Mouse (Mus musculus) forebrain, embryonic 11.5 days (tissue): ENCODE data around the gene Ap1g2. TPM values are rescaled to one million over a fixed set of nuclear protein-coding genes. Genes with fewer than 3 reads are reported as not detected.

ENCODE experiments used
- ATAC-seq: fragments of 200-750 bp; cut with Nextera tagmentation; replicated peaks from 2 replicates; pipeline ENCODE4 v1.8.0; 2017; ENCODE audit warnings: moderate TSS enrichment; ENCODE audit not compliant: low FRiP score
- DNase-seq: peaks from one replicate; pipeline ENCODE4 v3.0.0-alpha.2; 2017; ENCODE audit warnings: low spot score
- H3K27ac ChIP-seq: fragments of 300-500 bp; sonication (generic); 2 replicates; pipeline ENCODE4 v1.5.1; 2014; ENCODE audit warnings: low read depth, low read length
- H3K27me3 ChIP-seq: fragments of 300-500 bp; sonication (generic); 2 replicates; pipeline ENCODE4 v1.6.1; 2014; ENCODE audit warnings: mild to moderate bottlenecking, low read length, mixed read lengths; ENCODE audit not compliant: control insufficient read depth, insufficient read depth
- H3K36me3 ChIP-seq: fragments of 300-500 bp; sonication (generic); 2 replicates; pipeline ENCODE4 v1.6.1; 2014; ENCODE audit warnings: mild to moderate bottlenecking, low read length, moderate library complexity, mixed read lengths; ENCODE audit not compliant: control insufficient read depth, insufficient read depth
- H3K4me1 ChIP-seq: fragments of 300-500 bp; sonication (generic); replicated peaks from 2 replicates; pipeline ENCODE4 v1.6.1; 2014; ENCODE audit warnings: low read length, mixed read lengths; ENCODE audit not compliant: control insufficient read depth, insufficient read depth
- H3K4me2 ChIP-seq: fragments of 300-500 bp; sonication (generic); 2 replicates; pipeline ENCODE4 v1.6.1; 2014; ENCODE audit warnings: low read depth, mild to moderate bottlenecking, low read length, moderate library complexity, mixed read lengths; ENCODE audit not compliant: severe bottlenecking
- H3K4me3 ChIP-seq: fragments of 300-500 bp; sonication (generic); 2 replicates; pipeline ENCODE4 v1.5.1; 2014; ENCODE audit warnings: low read depth, low read length
- H3K9ac ChIP-seq: fragments of 300-500 bp; sonication (generic); 2 replicates; pipeline ENCODE4 v1.6.1; 2014; ENCODE audit warnings: low read length
- H3K9me3 ChIP-seq: fragments of 300-500 bp; sonication (generic); 2 replicates; pipeline ENCODE4 v1.6.1; 2016; ENCODE audit warnings: low read length, mixed read lengths; ENCODE audit not compliant: control insufficient read depth
- WGBS: fragments of 180-500 bp; shearing (Covaris S2); extraction: QIAGEN DNeasy Blood & Tissue Kit; methylation state at CpG from one replicate; pipeline ENCODE4 v1.1.7; 2014; 5-methylcytosine and 5-hydroxymethylcytosine counted together
- polyA plus RNA-seq: library from polyadenylated mRNA; unstranded; fragments of >200 nt; fragmentation: Nextera tagmentation; extraction: Ambion mirVana; gene quantifications from 2 replicates; pipeline ENCODE4 v1.2.1, GENCODE M21; 2014

Ap1g2 gene
- polyA plus RNA-seq, 1 experiment from 2014 or later, result 13.9 TPM

- Histone ChIP-seq H3K4me2 (peak overlapping the region; percentile 31; the same call in 1 of the 2 replicates), H3K27me3 (peaks cover 17% of the 10 kb centered on the region)
These were observed 2.9 kb upstream of the Ap1g2 start for GRCm38 (mm10) chr14:55109048-55109873.

DNA sequence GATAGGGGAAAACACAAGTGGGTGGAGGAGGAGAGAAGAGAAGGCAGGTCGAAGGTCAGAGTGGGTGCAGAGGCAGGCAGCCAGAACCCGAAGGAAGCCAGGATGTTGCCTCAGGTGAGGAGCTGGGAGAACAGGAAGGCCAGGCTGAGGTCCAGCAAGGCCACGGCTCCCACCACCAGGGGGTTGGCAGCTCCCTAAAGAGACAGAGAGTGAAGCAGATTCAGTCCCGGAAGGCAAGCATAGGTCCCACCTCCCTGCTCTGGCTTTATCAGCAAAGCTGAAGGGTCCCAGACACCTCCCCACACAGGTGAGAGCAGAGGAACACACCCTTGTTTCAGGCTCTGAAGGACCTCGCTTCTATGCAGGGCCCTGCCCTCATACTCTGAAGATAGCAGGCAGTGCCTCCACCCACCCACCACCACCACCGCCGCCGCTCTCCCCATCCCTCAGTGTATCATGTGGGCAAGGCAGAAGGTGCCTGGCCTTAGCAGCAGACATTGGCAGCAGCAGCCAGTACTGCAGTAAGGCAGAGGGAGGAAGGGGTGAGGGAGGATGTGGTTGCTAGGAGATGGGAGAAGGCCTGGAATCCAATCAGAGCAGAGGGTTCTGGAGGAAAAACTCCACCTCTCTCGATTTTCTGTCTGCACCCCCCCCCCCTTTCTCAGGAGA is 1.9 kb upstream of the Ap1g2 start:
- H3K4me3 ChIP-seq, result no peak overlapping the region
- H3K9me3 ChIP-seq, result no peaks in the 10 kb centered on the region
- ATAC-seq, result peak; percentile 53; the same call in 1 of the 2 replicates
- H3K4me2 ChIP-seq, result 0 out of 2 replicates have a peak overlapping the region, but pooled peaks have one; percentile 18
- no peak overlapping the region for H3K27ac ChIP-seq
- no peaks in the 10 kb centered on the region for H3K36me3 ChIP-seq
- 36% methylated on average over 9 of the region's 9 CpGs for WGBS
- no peak overlapping the region for H3K9ac ChIP-seq
- H3K4me1 ChIP-seq, result peaks cover 20% of the 10 kb centered on the region
- peaks cover 8% of the 10 kb centered on the region for H3K27me3 ChIP-seq
- DNase-seq, result no peak

More at GRCm38 (mm10) chr14:55109048-55109873, 2.9 kb upstream of the Ap1g2 start:
- Histone ChIP-seq H3K27ac (no peak overlapping the region), H3K4me1 (peaks cover 20% of the 10 kb centered on the region), H3K36me3 (no peaks in the 10 kb centered on the region), H3K9me3 (no peaks in the 10 kb centered on the region), H3K4me3 (peak overlapping the region; percentile 5; the same call in 1 of the 2 replicates), H3K9ac (peak overlapping the region; percentile 24)
- WGBS, result 12% methylated on average over 21 of the region's 21 CpGs
- no peak for DNase-seq
- no peak for ATAC-seq

DNA sequence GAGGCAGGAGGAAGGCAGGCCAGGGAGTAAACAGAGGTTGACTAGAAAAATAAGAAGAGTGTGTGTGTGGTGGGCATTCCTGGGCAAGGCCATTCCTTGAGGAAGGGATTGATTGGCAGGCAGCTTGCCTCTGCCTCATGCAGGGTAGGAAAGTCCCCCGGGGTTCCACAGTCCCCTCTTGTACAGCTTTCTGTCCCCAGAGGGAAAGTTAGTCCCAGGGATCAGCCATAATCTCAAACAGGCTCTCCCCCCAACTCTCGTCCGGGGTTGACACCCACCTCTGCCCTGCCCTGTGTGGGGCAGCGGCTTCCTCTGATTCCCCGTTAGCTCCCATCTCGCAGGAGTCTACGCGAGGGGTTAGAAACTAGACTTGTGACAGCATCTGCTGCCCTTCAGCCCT is 597 bp upstream of the Ap1g2 start:
- peaks cover 20% of the 10 kb centered on the region for H3K4me1 ChIP-seq
- H3K4me3 ChIP-seq, result no peak overlapping the region
- no peak overlapping the region for H3K9ac ChIP-seq
- H3K36me3 ChIP-seq, result no peaks in the 10 kb centered on the region
- no peak overlapping the region for H3K4me2 ChIP-seq
- no peak for DNase-seq
- no peak for ATAC-seq
- H3K27ac ChIP-seq, result no peak overlapping the region
- peaks cover 5% of the 10 kb centered on the region for H3K27me3 ChIP-seq
- H3K9me3 ChIP-seq, result no peaks in the 10 kb centered on the region
- WGBS, result 64% methylated on average over 8 of the region's 8 CpGs

- H3K9ac ChIP-seq, result peak overlapping the region; percentile 71
- H3K27ac ChIP-seq, result no peak overlapping the region
- peaks cover 3% of the 10 kb centered on the region for H3K27me3 ChIP-seq
- no peaks in the 10 kb centered on the region for H3K9me3 ChIP-seq
- ATAC-seq (no peak), DNase-seq (no peak)
- no peaks in the 10 kb centered on the region for H3K36me3 ChIP-seq
- peaks cover 20% of the 10 kb centered on the region for H3K4me1 ChIP-seq
- H3K4me2 ChIP-seq, result peak overlapping the region; percentile 89
- 1% methylated on average over 7 of the region's 7 CpGs for WGBS
- H3K4me3 ChIP-seq, result peak overlapping the region; percentile 28
These were observed 1.0 kb downstream of the Ap1g2 start for GRCm38 (mm10) chr14:55105386-55105785.

DNA sequence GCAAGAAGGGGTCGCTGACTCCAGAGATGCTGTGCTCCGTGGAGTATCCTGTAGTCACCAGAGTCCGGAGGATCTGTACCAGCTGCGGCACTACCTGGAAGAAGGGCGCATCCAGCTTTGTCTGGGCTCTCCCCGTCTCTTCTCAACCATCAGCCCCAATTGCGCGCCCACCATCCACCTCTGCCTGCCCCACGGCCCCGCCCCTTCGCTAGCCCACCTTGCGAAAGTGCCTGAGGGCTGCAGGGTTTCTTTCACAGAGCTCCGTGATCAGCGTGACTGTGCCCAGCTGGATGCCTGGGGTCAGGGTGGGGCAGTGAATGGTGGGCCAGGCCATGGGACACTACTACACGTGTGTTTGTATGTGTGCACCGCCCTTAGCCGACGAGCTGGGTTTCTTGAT is 2.0 kb downstream of the Ap1g2 start:
- no peaks in the 10 kb centered on the region for H3K9me3 ChIP-seq
- H3K27ac ChIP-seq, result no peak overlapping the region
- no peaks in the 10 kb centered on the region for H3K36me3 ChIP-seq
- H3K27me3 ChIP-seq, result no peaks in the 10 kb centered on the region
- H3K4me3 ChIP-seq, result no peak overlapping the region
- DNase-seq, result no peak
- no peak for ATAC-seq
- WGBS, result 84% methylated on average over 18 of the region's 18 CpGs
- no peak overlapping the region for H3K9ac ChIP-seq
- no peak overlapping the region for H3K4me2 ChIP-seq
- H3K4me1 ChIP-seq, result peaks cover 17% of the 10 kb centered on the region

DNA sequence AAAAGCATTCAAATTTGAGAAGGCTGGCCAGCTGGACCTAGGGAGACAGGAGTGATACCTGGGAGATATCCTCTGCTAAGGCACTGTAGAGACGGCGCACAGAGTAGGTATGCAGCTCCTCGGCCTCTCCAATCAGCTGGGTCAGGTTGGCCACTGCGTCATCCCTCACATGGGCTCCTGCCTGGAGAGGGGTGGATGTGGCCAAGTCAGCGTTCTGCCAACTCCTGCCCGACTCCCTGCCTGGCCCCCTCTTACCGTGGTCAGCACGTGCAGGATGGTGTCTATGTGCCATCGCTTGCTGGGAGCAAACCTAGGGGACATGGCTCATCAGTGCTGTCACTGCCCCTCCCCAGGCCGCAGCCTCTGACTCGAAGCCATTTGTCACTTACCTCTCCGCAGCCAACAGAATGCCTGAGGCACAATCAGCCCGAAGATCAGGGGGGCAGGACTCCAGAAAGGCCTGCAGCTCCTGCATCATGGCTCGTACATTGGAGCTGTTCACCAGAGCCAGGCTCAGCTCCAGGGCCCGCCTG is 4.1 kb downstream of the Ap1g2 start:
- H3K36me3 ChIP-seq, result no peaks in the 10 kb centered on the region; the same call in 1 of the 2 replicates
- H3K4me1 ChIP-seq, result peaks cover 7% of the 10 kb centered on the region
- H3K27me3 ChIP-seq, result no peaks in the 10 kb centered on the region
- no peak overlapping the region for H3K9ac ChIP-seq
- H3K9me3 ChIP-seq, result no peaks in the 10 kb centered on the region
- no peak overlapping the region for H3K4me3 ChIP-seq
- 86% methylated on average over 15 of the region's 15 CpGs for WGBS
- ATAC-seq (no peak), DNase-seq (no peak)
- no peak overlapping the region for H3K27ac ChIP-seq
- no peak overlapping the region for H3K4me2 ChIP-seq

DNA sequence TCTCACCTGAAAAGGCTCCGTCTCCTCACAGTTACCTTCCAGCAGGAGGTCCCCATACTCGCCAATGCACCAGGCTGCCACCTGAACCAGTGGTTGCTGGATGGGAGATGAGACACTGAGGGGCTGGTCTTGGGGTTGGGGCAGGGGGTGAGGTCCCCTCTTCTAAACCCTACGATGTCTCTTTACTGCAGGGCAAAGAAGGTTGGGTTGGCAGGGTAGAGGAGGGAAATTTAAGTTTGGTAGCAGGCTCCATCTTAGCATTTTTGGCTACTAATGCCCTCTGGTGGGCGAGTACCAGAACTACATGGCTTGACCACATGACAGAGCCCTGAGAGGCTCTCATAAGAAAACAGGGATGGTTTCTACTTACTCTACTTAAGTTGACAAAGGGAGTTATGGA is 4.8 kb downstream of the Ap1g2 start:
- WGBS, result 55% methylated on average over 4 of the region's 4 CpGs
- H3K36me3 ChIP-seq, result no peaks in the 10 kb centered on the region; the same call in 1 of the 2 replicates
- H3K27me3 ChIP-seq, result no peaks in the 10 kb centered on the region
- H3K9me3 ChIP-seq, result no peaks in the 10 kb centered on the region
- DNase-seq (peak; percentile 67), ATAC-seq (no peak)
- H3K4me2 ChIP-seq, result no peak overlapping the region
- H3K9ac ChIP-seq, result no peak overlapping the region
- H3K4me3 ChIP-seq, result no peak overlapping the region
- no peak overlapping the region for H3K27ac ChIP-seq
- H3K4me1 ChIP-seq, result peaks cover 8% of the 10 kb centered on the region

- Histone ChIP-seq H3K27ac (no peak overlapping the region), H3K4me3 (no peak overlapping the region), H3K27me3 (no peaks in the 10 kb centered on the region), H3K4me2 (no peak overlapping the region), H3K36me3 (no peaks in the 10 kb centered on the region; the same call in 1 of the 2 replicates), H3K4me1 (peaks cover 11% of the 10 kb centered on the region), H3K9ac (no peak overlapping the region), H3K9me3 (no peaks in the 10 kb centered on the region)
- ATAC-seq (no peak), DNase-seq (no peak)
- WGBS, result 78% methylated on average over 4 of the region's 4 CpGs
These were observed 8.3 kb downstream of the Ap1g2 start for GRCm38 (mm10) chr14:55098067-55098466.
